Mouse (Mus musculus) hindbrain, embryonic 11.5 days (tissue): Measurements from ENCODE around the gene Gm10282. TPM values are rescaled to one million over a fixed set of nuclear protein-coding genes. Genes with fewer than 3 reads are reported as not detected.

Experiments used
- ATAC-seq: fragments of 200-750 bp; cut with Nextera tagmentation; 2 replicates; pipeline ENCODE4 v1.8.0; 2017; ENCODE audit warnings: mild to moderate bottlenecking, moderate TSS enrichment, moderate library complexity; ENCODE audit not compliant: low FRiP score
- DNase-seq: peaks from one replicate; pipeline ENCODE4 v3.0.0-alpha.2; 2015; ENCODE audit warnings: low spot score
- H3K27ac ChIP-seq: fragments of 300-500 bp; sonication (generic); 2 replicates; pipeline ENCODE4 v1.5.1; 2014; ENCODE audit warnings: mild to moderate bottlenecking, low read depth, low read length
- H3K27me3 ChIP-seq: fragments of 300-500 bp; sonication (generic); 2 replicates; pipeline ENCODE4 v1.6.1; 2014; ENCODE audit warnings: mild to moderate bottlenecking, low read length, moderate library complexity, mixed read lengths; ENCODE audit not compliant: control insufficient read depth, insufficient read depth
- H3K36me3 ChIP-seq: fragments of 300-500 bp; sonication (generic); 2 replicates; pipeline ENCODE4 v1.6.1; 2014; ENCODE audit warnings: mild to moderate bottlenecking, low read length, moderate library complexity, mixed read lengths; ENCODE audit not compliant: control insufficient read depth, insufficient read depth
- H3K4me1 ChIP-seq: fragments of 300-500 bp; sonication (generic); replicated peaks from 2 replicates; pipeline ENCODE4 v1.6.1; 2014; ENCODE audit warnings: low read length, mixed read lengths; ENCODE audit not compliant: control insufficient read depth, insufficient read depth
- H3K4me2 ChIP-seq: fragments of 300-500 bp; sonication (generic); replicated peaks from 2 replicates; pipeline ENCODE4 v1.6.1; 2014; ENCODE audit warnings: mild to moderate bottlenecking, low read depth, low read length
- H3K4me3 ChIP-seq: fragments of 300-500 bp; sonication (generic); 2 replicates; pipeline ENCODE4 v1.5.1; 2014; ENCODE audit warnings: low read depth, low read length
- H3K9ac ChIP-seq: fragments of 300-500 bp; sonication (generic); 2 replicates; pipeline ENCODE4 v1.6.1; 2014; ENCODE audit warnings: low read depth, low read length
- H3K9me3 ChIP-seq: fragments of 300-500 bp; sonication (generic); 2 replicates; pipeline ENCODE4 v1.6.1; 2016; ENCODE audit warnings: low read length; ENCODE audit not compliant: control insufficient read depth
- WGBS: fragments of 180-500 bp; shearing (Covaris S2); extraction: QIAGEN DNeasy Blood & Tissue Kit; methylation state at CpG from one replicate; pipeline ENCODE4 v1.1.7; 2014; 5-methylcytosine and 5-hydroxymethylcytosine counted together
- polyA plus RNA-seq: library from polyadenylated mRNA; unstranded; fragments of >200 nt; fragmentation: Nextera tagmentation; extraction: Ambion mirVana; gene quantifications from 2 replicates; pipeline ENCODE4 v1.2.1, GENCODE M21; 2014

Gm10282 gene
- polyA plus RNA-seq, 1 experiment from 2014 or later, result 35.1 TPM

GRCm38 (mm10) chr8:72257171-72257901 lies 47.7 kb downstream of the Gm10282 start:
- peak; percentile 51 for ATAC-seq

More at GRCm38 (mm10) chr8:72257171-72257901, 47.7 kb downstream of the Gm10282 start:
- no peak overlapping the region for H3K27ac ChIP-seq
- no peaks in the 10 kb centered on the region for H3K4me1 ChIP-seq
- DNase-seq, result peak; percentile 67
- H3K27me3 ChIP-seq, result no peaks in the 10 kb centered on the region
- H3K36me3 ChIP-seq, result 0 out of 2 replicates have a peak, but pooled peaks cover 3% of the 10 kb centered on the region
- H3K4me2 ChIP-seq, result no peak overlapping the region
- WGBS, result 58% methylated on average over 7 of the region's 7 CpGs
- H3K9me3 ChIP-seq, result no peaks in the 10 kb centered on the region
- H3K9ac ChIP-seq, result no peak overlapping the region
- no peak overlapping the region for H3K4me3 ChIP-seq

Other genes with a start within 250 kb of the Gm10282 start
- gene Olfr373, start 222.1 kb downstream of the Gm10282 start, polyA plus RNA-seq, result not detected in 2 replicates
- gene Olfr374, start 198.2 kb downstream of the Gm10282 start, polyA plus RNA-seq, result not detected in 2 replicates
- gene Tpm4, start 170.3 kb downstream of the Gm10282 start, polyA plus RNA-seq, result 567 and 576 TPM in 2 replicates
- gene Rab8a, start 144.1 kb downstream of the Gm10282 start, polyA plus RNA-seq, result 94.2 and 101 TPM in 2 replicates
- not detected in 2 replicates for gene Hsh2d, start 115.6 kb downstream of the Gm10282 start, polyA plus RNA-seq
- not detected in 2 replicates for gene Cib3, start 92.4 kb downstream of the Gm10282 start, polyA plus RNA-seq
- gene Gm11034, start 91.6 kb downstream of the Gm10282 start, polyA plus RNA-seq, result not detected in 2 replicates
- 75.9 and 78.9 TPM in 2 replicates for gene Fam32a, start 85.5 kb downstream of the Gm10282 start, polyA plus RNA-seq
- 174 and 175 TPM in 2 replicates for gene Ap1m1, start 65.2 kb downstream of the Gm10282 start, polyA plus RNA-seq
- gene Klf2, start 13.8 kb upstream of the Gm10282 start, polyA plus RNA-seq, result 4.4 and 4.8 TPM in 2 replicates
- 73.4 and 75.9 TPM in 2 replicates for gene Eps15l1, start 116.2 kb upstream of the Gm10282 start, polyA plus RNA-seq
- 0.74 and 1.3 TPM in 2 replicates for gene Calr3, start 138.6 kb upstream of the Gm10282 start, polyA plus RNA-seq
- gene 1700030K09Rik, start 138.6 kb upstream of the Gm10282 start, polyA plus RNA-seq, result 11.4 and 13.4 TPM in 2 replicates
- gene Cherp, start 170.0 kb upstream of the Gm10282 start, polyA plus RNA-seq, result 49.8 and 53.0 TPM in 2 replicates
- 10.7 and 13.0 TPM in 2 replicates for gene Slc35e1, start 187.4 kb upstream of the Gm10282 start, polyA plus RNA-seq
- 11.2 and 13.0 TPM in 2 replicates for gene Med26, start 243.0 kb upstream of the Gm10282 start, polyA plus RNA-seq